Mouse (Mus musculus): ENCODE results near the gene Rag1. TPM values are rescaled to one million over a fixed set of nuclear protein-coding genes. Genes with fewer than 3 reads are reported as not detected.

Rag1 gene
- not detected for polyA plus RNA-seq (2017; shearing (Covaris generic))

DNA sequence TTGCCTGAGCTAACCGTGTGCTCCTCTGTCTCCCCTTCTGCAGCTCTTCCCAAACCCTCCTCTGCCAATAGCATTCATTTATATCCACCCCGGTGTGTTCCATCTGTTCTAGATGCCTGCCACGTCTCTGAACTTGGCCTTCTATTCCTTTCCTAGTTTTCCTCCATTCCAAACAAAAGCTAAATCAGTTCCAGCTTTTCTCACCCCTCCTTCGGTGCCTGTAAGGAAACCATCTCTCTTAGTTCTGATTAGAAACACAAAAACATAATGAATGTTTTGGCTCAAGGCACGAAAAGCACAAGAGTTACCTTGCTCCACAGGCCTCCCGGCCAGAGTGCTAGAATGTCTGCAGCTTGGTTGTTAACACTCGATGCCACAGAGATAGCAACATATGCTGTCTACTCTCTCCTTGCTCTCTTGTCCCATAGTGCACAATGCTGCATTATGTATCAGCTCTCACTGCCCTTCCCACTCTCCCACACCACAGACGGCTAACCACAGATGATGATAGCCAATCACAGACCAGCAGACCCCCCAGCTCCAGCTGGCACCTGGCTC lies at the start of gene Rag1, which contains the start of gene B230118H07Rik:
Gene Rag1, minus strand, starts transcription at position 388 of the 558 bp plus-strand sequence.
Gene B230118H07Rik, minus strand, starts transcription at position 419 of the 558 bp plus-strand sequence.

DNA sequence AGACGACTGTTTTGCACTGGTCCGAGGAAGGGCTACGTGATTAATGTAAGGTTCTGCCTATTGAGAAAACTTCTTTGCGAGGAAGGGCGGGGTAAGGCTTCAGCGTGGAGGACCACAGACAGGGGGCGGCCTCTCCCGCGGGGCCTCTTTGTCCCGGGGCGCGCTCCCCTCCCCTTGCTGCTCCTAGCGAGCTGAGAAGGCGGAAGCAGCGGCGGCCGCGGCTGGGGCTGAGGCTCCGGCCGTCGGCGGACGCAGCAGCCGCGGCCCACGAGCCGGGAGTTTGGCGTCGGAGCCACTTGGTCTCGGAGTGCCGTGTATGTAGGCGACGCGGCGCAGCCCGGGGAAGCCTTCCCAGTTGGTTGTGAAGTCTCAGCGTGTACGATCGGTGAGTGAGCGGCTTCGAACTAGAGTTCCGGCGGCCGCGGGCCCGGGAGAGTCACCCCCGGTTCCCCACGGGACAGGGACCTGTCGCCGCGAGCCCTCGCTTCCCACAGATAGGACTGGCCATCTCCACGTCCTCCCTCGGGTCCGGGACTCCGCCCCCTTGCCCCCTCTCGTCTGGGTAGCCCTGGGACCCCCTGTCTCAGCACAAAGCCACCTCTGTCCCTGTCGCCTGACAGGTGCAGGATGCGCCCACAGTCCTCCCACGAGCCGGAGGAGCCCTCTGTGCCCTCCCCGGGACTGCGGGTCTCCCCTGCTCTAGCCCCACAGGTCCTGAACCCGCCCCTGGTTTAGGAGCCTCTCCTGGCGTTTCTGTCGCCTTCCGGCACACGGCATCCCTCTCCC lies 29.1 kb upstream of the Rag1 start, which contains the start of gene Traf6:
Gene Traf6, plus strand, starts transcription at position 194 of the 786 bp plus-strand sequence.

DNA sequence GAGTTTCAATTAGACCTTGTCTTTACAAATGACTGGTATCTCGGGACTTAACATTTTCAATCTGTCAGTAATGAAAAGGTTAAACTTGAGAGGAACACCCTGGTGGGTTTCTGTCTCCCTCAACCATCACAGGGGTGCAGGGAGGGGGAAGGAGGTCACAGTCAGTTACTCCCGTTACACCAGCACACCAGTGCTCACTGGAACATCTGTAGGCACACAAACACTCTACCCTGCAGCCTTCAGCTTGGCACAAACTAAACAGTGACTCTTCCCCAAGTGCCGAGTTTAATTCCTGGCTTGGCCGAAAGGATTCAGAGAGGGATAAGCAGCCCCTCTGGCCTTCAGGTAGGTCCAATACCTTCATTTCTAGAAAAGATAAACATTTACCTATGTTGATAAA lies 24.8 kb downstream of the Rag1 start, which contains the start of gene Rag2:
Gene Rag2, plus strand, starts transcription at position 193 of the 400 bp plus-strand sequence.

Other genes with a start within 250 kb of the Rag1 start
- gene Rag2, start 24.8 kb downstream of the Rag1 start, polyA plus RNA-seq (2017; shearing (Covaris generic)): not detected
- gene B230118H07Rik, start within 50 bp of the Rag1 start, polyA plus RNA-seq (2017; shearing (Covaris generic)): 1.3 TPM
- 28.8 TPM for gene Traf6, start 28.9 kb upstream of the Rag1 start, polyA plus RNA-seq (2017; shearing (Covaris generic))
- gene Prr5l, start 233.5 kb upstream of the Rag1 start, polyA plus RNA-seq (2017; shearing (Covaris generic)): 2.3 TPM
- 23.9 TPM for gene Commd9, start 236.7 kb upstream of the Rag1 start, polyA plus RNA-seq (2017; shearing (Covaris generic))

Measured in activated CD4-positive, CD25-positive, alpha-beta regulatory T cell, adult 9 weeks (primary cell).